Mouse (Mus musculus) forebrain, embryonic 12.5 days (tissue): ENCODE data around the gene 4933417A18Rik. TPM values are rescaled to one million over a fixed set of nuclear protein-coding genes. Genes with fewer than 3 reads are reported as not detected.
"Not testable (repeated sequence)": the region's sequence is repeated elsewhere in the genome, so short reads cannot be mapped to it uniquely, and the experiment has no call there.

Experiments
- ATAC-seq: fragments of 200-750 bp; cut with Nextera tagmentation; 2 replicates; pipeline ENCODE4 v1.8.0; 2017; ENCODE audit warnings: moderate TSS enrichment; ENCODE audit not compliant: low FRiP score
- H3K27ac ChIP-seq: fragments of 300-500 bp; sonication (generic); 2 replicates; pipeline ENCODE4 v1.5.1; 2016; ENCODE audit warnings: mild to moderate bottlenecking
- H3K27me3 ChIP-seq: fragments of 300-500 bp; sonication (generic); 2 replicates; pipeline ENCODE4 v1.6.1; 2016; ENCODE audit warnings: mild to moderate bottlenecking
- H3K36me3 ChIP-seq: fragments of 300-500 bp; sonication (generic); replicated peaks from 2 replicates; pipeline ENCODE4 v1.6.1; 2016; ENCODE audit warnings: mild to moderate bottlenecking
- H3K4me1 ChIP-seq: fragments of 300-500 bp; sonication (generic); 2 replicates; pipeline ENCODE4 v1.6.1; 2016
- H3K4me2 ChIP-seq: fragments of 300-500 bp; sonication (generic); 2 replicates; pipeline ENCODE4 v1.6.1; 2016; ENCODE audit warnings: mild to moderate bottlenecking, moderate library complexity
- H3K4me3 ChIP-seq: fragments of 300-500 bp; sonication (generic); replicated peaks from 2 replicates; pipeline ENCODE4 v1.5.1; 2016; ENCODE audit warnings: mild to moderate bottlenecking
- H3K9ac ChIP-seq: fragments of 300-500 bp; sonication (generic); 2 replicates; pipeline ENCODE4 v1.6.1; 2016; ENCODE audit warnings: mild to moderate bottlenecking
- H3K9me3 ChIP-seq: fragments of 300-500 bp; sonication (generic); 2 replicates; pipeline ENCODE4 v1.6.1; 2016
- WGBS: fragments of 180-500 bp; shearing (Covaris S2); methylation state at CpG from one replicate; pipeline ENCODE4 v1.1.7; 2016; 5-methylcytosine and 5-hydroxymethylcytosine counted together
- polyA plus RNA-seq: library from polyadenylated mRNA; unstranded; fragments of >200 nt; fragmentation: Nextera tagmentation; extraction: Ambion mirVana; gene quantifications from 2 replicates; pipeline ENCODE4 v1.2.1, GENCODE M21; 2016

4933417A18Rik gene
- polyA plus RNA-seq, 1 experiment from 2014 or later: not detected

DNA sequence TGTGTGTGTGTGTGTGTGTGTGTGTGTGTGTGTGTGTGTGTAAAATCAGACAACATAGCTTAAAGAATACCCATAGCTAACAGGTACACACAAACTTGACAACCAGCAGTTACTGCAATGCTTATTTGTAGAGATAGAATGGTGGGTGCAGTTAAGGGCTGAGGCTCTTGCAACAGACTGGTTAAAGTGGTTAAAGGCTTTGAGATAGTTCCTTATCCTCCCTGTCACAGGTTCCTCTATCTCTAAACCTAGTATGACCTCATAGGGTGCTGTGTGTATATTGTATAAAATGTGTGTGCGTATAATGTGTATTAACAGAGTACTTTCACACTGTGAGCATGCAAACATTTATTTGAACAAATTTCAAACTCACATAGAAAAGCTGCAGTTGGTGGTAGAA lies 59.3 kb downstream of the 4933417A18Rik start:
- ATAC-seq, H3K27me3 ChIP-seq, H3K9me3 ChIP-seq, H3K4me3 ChIP-seq, H3K4me1 ChIP-seq, H3K9ac ChIP-seq, H3K27ac ChIP-seq, H3K4me2 ChIP-seq: not testable (repeated sequence)
- WGBS: 96% methylated on average over 1 of the region's 1 CpGs
- peaks cover 78% of the 10 kb centered on the region for H3K36me3 ChIP-seq

DNA sequence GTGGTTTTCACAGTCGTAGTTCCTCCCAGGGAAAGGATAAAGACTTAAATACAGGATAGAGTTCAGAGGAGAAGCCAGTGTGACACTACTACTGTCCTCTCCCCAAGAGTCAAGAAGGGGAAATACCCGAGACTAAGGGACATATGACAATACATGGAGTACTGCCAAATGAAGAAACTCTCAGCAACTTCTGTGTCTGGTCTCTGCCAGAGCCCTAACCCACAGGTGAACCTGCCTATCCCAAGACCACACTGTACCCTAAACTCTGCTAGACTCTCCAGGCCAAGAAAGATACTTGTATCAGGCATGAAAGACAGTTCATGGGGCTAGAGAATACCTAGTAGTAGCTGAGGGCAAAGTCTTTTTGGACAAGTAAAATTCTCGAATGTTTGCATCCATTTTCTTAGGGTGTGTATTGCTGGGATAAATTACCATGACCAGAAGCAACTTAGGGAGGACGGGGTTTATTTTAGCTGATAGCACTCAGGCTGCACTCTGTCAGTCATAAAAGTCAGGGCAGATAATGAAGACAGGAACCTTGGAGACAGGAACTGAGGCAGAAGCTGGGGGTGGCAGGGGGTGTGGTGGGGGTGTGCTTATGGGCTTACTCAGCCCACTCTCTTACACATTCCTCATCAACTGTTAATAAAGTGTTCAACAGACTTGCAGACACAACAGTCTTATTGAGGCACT lies 67.5 kb downstream of the 4933417A18Rik start:
- WGBS: 86% methylated on average over 4 of the region's 4 CpGs
- no peaks in the 10 kb centered on the region for H3K9me3 ChIP-seq
- H3K9ac ChIP-seq: no peak overlapping the region
- H3K36me3 ChIP-seq: peaks cover 32% of the 10 kb centered on the region
- H3K27ac ChIP-seq: no peak overlapping the region
- H3K4me1 ChIP-seq: peaks cover 24% of the 10 kb centered on the region
- H3K27me3 ChIP-seq: no peaks in the 10 kb centered on the region
- no peak overlapping the region for H3K4me2 ChIP-seq
- ATAC-seq: no peak
- H3K4me3 ChIP-seq: no peak overlapping the region

DNA sequence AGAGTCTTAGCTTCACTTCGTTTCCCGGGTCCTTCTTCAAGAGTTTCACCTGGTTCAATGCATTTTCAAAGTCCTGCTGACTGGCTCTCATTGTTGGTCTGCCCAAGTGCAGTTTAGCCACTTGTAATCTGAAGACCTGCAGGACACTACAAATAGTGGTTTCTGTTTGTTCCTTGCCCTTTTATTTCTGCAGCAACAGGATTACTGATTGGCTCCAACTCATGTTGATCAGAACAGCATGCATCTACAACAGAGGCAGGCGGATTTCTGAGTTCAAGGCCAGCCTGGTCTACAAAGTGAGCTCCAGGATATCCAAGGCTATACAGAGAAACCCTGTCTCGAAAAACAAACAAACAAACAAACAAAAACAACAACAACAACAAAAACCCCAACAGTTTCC lies 68.9 kb downstream of the 4933417A18Rik start:
- peaks cover 19% of the 10 kb centered on the region for H3K36me3 ChIP-seq
- peak overlapping the region; percentile 73; the same call in 1 of the 2 replicates for H3K9ac ChIP-seq
- peak overlapping the region; percentile 60 for H3K4me3 ChIP-seq
- H3K4me1 ChIP-seq: peaks cover 24% of the 10 kb centered on the region
- H3K4me2 ChIP-seq: peak overlapping the region; percentile 70
- no peak for ATAC-seq
- no peaks in the 10 kb centered on the region for H3K27me3 ChIP-seq
- no peaks in the 10 kb centered on the region for H3K9me3 ChIP-seq
- WGBS: 73% methylated on average over 4 of the region's 4 CpGs
- H3K27ac ChIP-seq: 0 out of 2 replicates have a peak overlapping the region, but pooled peaks have one; percentile 6

DNA sequence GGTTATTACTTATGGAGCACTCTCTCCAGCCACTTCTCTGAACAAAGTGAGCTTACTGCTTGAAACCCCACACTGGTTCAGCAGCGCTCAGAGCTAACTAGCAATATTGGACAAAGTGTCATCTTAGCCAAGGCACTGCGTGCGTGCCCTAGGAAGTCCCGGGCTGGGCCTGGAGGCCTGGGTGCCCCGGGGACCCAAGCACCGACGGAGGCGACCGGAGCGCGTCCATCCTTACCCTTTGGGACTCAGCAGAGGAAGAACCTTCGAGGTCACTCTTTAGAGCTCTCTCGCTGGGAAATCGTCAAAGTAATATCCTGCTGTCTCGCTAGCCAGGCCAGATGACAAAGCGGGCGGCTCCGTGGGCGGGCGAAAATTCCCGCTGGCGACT lies 69.4 kb downstream of the 4933417A18Rik start:
- H3K27ac ChIP-seq: peak overlapping the region; percentile 73
- no peaks in the 10 kb centered on the region for H3K27me3 ChIP-seq
- H3K36me3 ChIP-seq: peaks cover 14% of the 10 kb centered on the region
- H3K9ac ChIP-seq: peak overlapping the region; percentile 73
- 2% methylated on average over 22 of the region's 22 CpGs for WGBS
- peaks cover 24% of the 10 kb centered on the region for H3K4me1 ChIP-seq
- H3K9me3 ChIP-seq: peaks cover 4% of the 10 kb centered on the region; the same call in 1 of the 2 replicates
- H3K4me3 ChIP-seq: peak overlapping the region; percentile 60
- peak overlapping the region; percentile 70 for H3K4me2 ChIP-seq
- ATAC-seq: peak; percentile 62

DNA sequence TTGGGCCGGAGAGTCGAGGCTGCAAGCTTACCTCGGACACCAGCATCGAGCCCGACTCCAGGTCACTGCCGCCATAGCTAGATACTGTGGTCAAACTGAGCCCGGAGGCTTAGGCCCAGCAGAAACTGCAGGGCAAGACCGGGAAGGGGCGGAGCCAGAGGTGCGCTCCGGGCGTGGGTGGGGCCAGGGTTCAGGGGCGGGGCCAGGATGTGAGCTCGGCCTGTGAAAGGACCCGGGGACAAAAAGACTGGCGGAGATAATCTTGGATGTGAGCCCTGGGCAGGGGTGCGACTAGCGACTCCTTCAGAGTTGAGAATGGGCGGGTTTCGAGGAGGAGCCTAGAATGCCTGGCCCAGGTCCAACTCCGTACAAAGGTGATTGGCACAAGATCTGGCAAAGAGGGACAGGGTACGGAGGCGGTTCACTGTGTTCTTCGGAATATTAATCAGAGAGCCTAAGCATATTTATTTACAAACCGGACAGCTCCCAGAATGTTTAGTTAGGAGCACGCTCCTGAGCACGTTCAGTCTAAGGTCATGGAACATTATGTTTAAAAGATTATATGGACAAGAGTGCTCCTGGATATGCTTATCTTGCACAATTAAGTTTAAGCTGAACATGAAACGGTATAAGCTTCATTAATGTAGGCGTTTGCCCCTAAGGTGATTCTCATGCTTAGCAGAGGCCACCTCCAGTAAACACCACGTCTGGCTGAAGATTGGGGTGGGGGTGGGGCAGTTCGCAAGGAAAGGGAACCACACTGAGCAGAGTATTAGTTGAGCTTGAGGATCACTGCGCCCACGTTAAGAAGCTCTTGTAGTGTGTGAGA lies 70.0 kb downstream of the 4933417A18Rik start:
- Histone ChIP-seq H3K27ac (peak overlapping the region; percentile 73), H3K9ac (peak overlapping the region; percentile 73), H3K4me3 (peak overlapping the region; percentile 60), H3K27me3 (no peaks in the 10 kb centered on the region), H3K9me3 (peaks cover 6% of the 10 kb centered on the region; the same call in 1 of the 2 replicates), H3K36me3 (peaks cover 8% of the 10 kb centered on the region), H3K4me1 (peaks cover 24% of the 10 kb centered on the region), H3K4me2 (peak overlapping the region; percentile 70)
- peak; percentile 98 for ATAC-seq
- under 1% methylated on average over 33 of the region's 33 CpGs for WGBS

DNA sequence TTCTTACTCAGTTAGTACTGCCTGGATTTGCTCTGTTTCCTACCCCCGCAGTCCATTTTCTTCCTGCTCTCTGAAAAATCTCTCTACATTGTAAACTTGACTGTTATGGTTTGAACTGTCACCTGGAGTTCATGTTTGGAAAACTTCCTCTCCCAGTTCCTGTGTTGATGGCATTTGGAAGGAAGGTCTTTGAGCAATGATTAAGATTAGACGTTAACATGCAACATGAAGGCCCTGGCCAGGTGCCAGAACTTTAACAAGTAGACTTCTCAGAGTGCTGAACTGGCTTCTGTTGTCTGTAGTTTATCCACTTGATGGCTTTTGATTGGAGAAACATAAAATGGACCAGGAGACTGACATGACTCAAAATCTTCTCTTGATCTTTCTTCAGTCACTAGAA lies 71.7 kb downstream of the 4933417A18Rik start:
- H3K27ac ChIP-seq: no peak overlapping the region
- H3K27me3 ChIP-seq: no peaks in the 10 kb centered on the region
- no peak for ATAC-seq
- H3K9me3 ChIP-seq: peaks cover 6% of the 10 kb centered on the region; the same call in 1 of the 2 replicates
- WGBS: 86% methylated on average over 2 of the region's 2 CpGs
- no peak overlapping the region for H3K4me3 ChIP-seq
- peaks cover 24% of the 10 kb centered on the region for H3K4me1 ChIP-seq
- no peak overlapping the region for H3K4me2 ChIP-seq
- no peaks in the 10 kb centered on the region for H3K36me3 ChIP-seq
- no peak overlapping the region for H3K9ac ChIP-seq

Other genes starting within 250 kb of the 4933417A18Rik start
- not detected in 2 replicates for gene Fam50b, start 189.6 kb upstream of the 4933417A18Rik start, polyA plus RNA-seq
- gene Prpf4b, start 49.1 kb upstream of the 4933417A18Rik start, polyA plus RNA-seq: 104 and 108 TPM in 2 replicates
- gene Fam217a, start 99 bp upstream of the 4933417A18Rik start, polyA plus RNA-seq: 0.68 and 0.96 TPM in 2 replicates
- 0.19 and 0.45 TPM in 2 replicates for gene Eci3, start 39.4 kb downstream of the 4933417A18Rik start, polyA plus RNA-seq
- gene Eci2, start 102.7 kb downstream of the 4933417A18Rik start, polyA plus RNA-seq: 117 and 118 TPM in 2 replicates